Mouse (Mus musculus): ENCODE measurements at regions not wholly inside any gene's neighbourhood (a gene's known extent, or its start where the extent isn't known, plus 50 kb on each side); places are given as distances from the start of the nearest gene placed in this dataset.
A peak's percentile ranks its signal among the peaks of the same experiment; 100 is the strongest.
"Not testable (repeated sequence)": the region's sequence is repeated elsewhere in the genome, so short reads cannot be mapped to it uniquely, and the experiment has no call there.

DNA sequence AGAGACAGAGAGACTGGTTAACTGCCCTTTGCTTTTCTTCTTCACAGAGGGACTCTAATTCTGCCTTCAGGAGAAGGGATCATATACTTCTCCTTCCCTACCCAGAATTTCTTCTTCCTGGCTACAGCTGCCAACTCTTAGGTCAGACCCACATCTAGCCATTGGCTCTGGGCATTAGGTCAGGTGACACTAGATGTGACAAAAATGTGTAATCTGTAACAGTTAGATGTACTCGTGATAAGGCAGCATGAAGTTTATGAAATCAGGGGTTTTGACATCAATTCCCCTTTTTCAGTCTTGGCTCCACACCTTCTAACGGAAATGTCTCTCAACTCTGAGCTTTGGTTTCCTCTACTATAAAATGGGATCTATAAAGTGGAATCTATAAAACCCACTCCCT lies 428.4 kb downstream of the Bmper start:
- DNase-seq (ENCODE audit: low spot score in 2 of 2), result no peak

DNA sequence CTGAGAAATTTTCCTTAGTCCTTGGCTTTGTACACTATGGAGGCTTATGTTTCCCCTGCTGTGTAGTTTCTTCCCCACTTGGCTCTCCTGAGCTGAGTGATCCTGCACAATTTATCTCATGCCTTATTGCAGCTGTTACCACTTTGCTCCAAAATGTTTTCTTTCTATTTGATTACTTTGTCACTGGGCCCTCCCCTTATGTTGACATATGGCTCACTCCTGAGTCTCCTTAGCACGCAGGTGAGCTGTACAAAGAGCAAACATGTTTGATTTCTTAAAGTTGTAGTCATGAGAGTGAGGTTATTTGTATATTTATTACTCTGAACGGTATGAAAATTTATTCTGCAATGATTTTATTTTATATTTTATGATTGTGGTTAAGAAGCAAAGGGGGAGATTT lies 430.2 kb downstream of the Bmper start:
- no peak for DNase-seq (ENCODE audit: low spot score in 2 of 2)

DNA sequence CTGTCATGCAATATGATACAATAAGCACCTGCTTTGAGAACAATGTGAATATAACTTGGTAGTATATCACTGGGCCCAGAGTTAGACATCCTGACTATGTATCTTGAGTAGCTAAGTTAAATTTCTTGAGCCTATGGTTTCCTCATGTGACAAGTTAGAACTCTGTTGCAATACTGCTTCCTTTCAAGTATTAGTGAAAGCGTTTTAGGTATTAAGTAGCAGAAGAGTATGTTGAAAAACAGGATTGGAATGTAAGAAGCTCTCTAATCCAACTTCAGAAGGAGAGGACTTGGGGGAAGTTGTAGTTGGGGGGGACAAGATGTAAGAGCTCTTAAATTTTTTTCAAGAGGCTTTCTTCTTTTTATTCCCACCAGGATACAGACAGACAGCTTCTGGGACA lies 431.9 kb downstream of the Bmper start:
- no peak for DNase-seq (ENCODE audit: low spot score in 2 of 2)

GRCm38 (mm10) chr9:23665960-23666359 lies 431.8 kb upstream of the Npsr1 start:
- DNase-seq (ENCODE audit: low spot score in 2 of 2), result no peak

GRCm38 (mm10) chr9:23669230-23669629 lies 428.6 kb upstream of the Npsr1 start:
- no peak for DNase-seq (ENCODE audit: low spot score in 2 of 2)

GRCm38 (mm10) chr9:23670642-23671041 lies 427.2 kb upstream of the Npsr1 start:
- no peak for DNase-seq (ENCODE audit: low spot score in 2 of 2)

- DNase-seq (ENCODE audit: low spot score in 2 of 2), result no peak
Measured at GRCm38 (mm10) chr9:23673347-23673860, 424.4 kb upstream of the Npsr1 start.

- DNase-seq (ENCODE audit: low spot score in 2 of 2), result no peak
Measured at GRCm38 (mm10) chr9:23674833-23675232, 423.0 kb upstream of the Npsr1 start.

DNA sequence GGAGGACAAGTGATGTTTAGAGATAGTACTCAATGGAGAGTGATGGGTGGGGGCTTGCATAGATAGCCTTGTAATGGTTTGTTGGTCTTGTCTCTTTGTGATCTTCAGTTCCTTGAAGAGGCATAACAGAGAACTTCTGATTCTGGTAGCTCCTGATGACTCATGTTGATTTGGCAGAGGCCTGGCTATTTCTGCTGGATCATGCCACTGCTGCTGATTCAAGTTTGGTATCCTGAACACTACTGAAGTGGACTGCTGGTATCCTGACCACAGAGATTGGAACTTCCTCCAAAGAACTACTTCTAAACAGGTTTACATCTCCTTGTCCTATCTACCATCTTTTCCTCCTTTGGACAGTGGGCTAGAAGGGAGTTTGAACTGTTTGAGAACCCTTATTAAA lies 408.3 kb upstream of the Npsr1 start:
- no peak for DNase-seq (ENCODE audit: low spot score in 2 of 2)

GRCm38 (mm10) chr9:23692768-23693441 lies 404.9 kb upstream of the Npsr1 start:
- DNase-seq (ENCODE audit: low spot score in 2 of 2), result no peak

GRCm38 (mm10) chr9:23693442-23693829 lies 404.4 kb upstream of the Npsr1 start:
- no peak for DNase-seq (ENCODE audit: low spot score in 2 of 2)

GRCm38 (mm10) chr9:23694481-23694880 lies 403.3 kb upstream of the Npsr1 start:
- no peak for DNase-seq (ENCODE audit: low spot score in 2 of 2)

DNA sequence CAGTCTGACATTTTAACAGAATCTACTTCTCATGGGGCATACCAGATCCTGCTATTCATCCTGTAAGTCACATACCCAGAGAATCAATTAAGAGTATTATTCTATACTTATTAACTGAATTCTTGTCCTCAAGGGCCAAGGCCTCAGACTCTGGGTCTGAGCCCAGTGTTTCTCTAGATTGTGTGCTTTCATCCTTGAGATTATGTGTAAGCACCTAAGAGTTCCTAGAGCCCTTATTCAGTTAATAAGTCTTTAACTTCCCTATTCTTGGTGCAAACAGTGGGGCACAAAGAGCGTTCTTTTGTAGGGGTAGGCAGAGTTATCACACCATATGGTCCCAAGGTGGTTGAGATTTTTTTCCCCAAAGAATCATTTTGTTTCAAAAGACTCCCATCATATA lies 397.2 kb upstream of the Npsr1 start:
- no peak for DNase-seq (ENCODE audit: low spot score in 2 of 2)

- DNase-seq (ENCODE audit: low spot score in 2 of 2), result not testable (repeated sequence)
Measured at GRCm38 (mm10) chr9:23717584-23717983, 380.2 kb upstream of the Npsr1 start.

DNA sequence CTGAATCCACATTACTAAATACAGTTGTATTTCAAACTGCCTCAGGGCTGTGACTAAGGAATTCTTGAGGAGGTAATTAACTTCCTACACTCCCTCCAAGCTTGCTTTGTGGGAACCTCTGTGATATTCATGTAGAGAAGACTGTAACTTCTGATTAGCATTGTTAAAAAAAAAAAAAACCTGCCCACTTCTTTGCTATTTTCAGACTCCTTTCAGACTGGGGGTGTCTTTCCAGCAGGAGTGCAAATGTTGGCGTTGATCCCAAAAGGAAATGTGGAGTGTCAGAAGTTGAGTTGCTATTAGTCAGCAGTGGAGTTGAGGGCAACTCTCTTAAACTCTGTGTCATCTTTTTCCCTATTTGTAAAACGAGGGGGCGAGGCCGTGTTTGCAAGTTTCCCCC lies 369.0 kb upstream of the Npsr1 start:
- DNase-seq (ENCODE audit: low spot score in 2 of 2), result peak; percentile 56 to 74

GRCm38 (mm10) chr9:23752478-23752877 lies 345.3 kb upstream of the Npsr1 start:
- peak; percentile 7 to 10 for DNase-seq (ENCODE audit: low spot score in 2 of 2)

DNA sequence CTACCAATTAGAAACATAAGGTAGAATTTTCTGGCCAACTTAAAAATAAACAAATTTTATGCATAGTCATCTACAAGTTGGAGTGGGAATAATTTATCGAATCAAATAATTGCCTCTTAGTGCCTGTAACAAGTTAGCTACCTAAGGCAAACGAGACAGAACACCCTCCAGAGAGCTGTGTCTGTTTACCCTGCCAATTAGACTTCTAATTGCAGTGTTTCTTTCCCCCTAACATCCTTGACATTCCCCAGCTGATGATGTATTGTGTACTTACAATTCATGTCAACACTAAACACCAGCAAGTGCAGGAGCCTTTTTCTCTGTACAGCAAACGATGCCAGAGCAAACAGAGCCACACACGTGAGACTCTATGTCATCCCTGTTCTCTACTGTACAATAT lies 311.1 kb upstream of the Npsr1 start:
- DNase-seq (ENCODE audit: low spot score in 2 of 2), result no peak
